In the genomic region with DNA sequence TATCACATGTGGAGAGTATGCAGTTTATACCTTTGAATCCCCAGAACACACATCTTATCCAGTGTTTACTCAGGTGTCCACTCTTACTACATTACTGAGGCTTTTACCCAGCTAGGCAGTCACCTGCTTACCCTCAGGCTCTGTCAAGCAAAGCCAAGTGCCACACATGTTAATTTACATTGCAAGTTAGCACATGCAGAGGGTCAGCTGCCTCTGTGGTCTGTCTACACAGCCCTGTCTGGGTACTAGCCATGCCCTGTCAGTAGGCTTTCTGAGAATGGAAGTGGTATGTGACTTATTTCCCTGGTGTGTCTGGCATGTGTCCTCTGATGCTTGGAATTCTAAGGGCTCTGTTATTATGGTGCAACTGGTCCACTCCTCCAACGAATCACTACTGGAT, we compare ENCODE assay signal across 11 mouse cellular contexts.
"Had no signal": no experiment of that assay in that cellular context is flagged by ENCODE, and none has a peak within 500 bp of the region (broad histone marks: within the 10 kb centered on the region; RNA-seq: fewer than 3 reads in every experiment).

No protein-coding gene starts in this region.

- ATAC-seq: intestine, postnatal 0 days; midbrain, embryonic 13.5 days had no signal

- DNase-seq: kidney, postnatal 10 days; kidney, postnatal 4 days; lung, adult 2 months; thymus, adult 18-20 months; thymus, postnatal 14 days had no signal

- H3K9ac ChIP-seq: limb, embryonic 13.5 days; liver, embryonic 14.5 days; midbrain, embryonic 13.5 days; neural tube, embryonic 12.5 days had no signal

- H3K27ac ChIP-seq: layer of hippocampus, adult 2 months; limb, embryonic 13.5 days; liver, embryonic 14.5 days; midbrain, embryonic 13.5 days; neural tube, embryonic 12.5 days had no signal

- H3K9me3 ChIP-seq: limb, embryonic 13.5 days; midbrain, embryonic 13.5 days; neural tube, embryonic 12.5 days had no signal

- H3K36me3 ChIP-seq: limb, embryonic 13.5 days; midbrain, embryonic 13.5 days; neural tube, embryonic 12.5 days had no signal

- H3K4me3 ChIP-seq: layer of hippocampus, adult 2 months; limb, embryonic 13.5 days; midbrain, embryonic 13.5 days; neural tube, embryonic 12.5 days had no signal

- H3K4me2 ChIP-seq: limb, embryonic 13.5 days; midbrain, embryonic 13.5 days; neural tube, embryonic 12.5 days had no signal

- H3K27me3 ChIP-seq: limb, embryonic 13.5 days; midbrain, embryonic 13.5 days; neural tube, embryonic 12.5 days had no signal

- H3K4me1 ChIP-seq: limb, embryonic 13.5 days; midbrain, embryonic 13.5 days; neural tube, embryonic 12.5 days had no signal
